Mouse (Mus musculus) thymus, postnatal 14 days (tissue): ENCODE results near the gene Btbd35f13.
"Not testable (repeated sequence)": the region's sequence is repeated elsewhere in the genome, so short reads cannot be mapped to it uniquely, and the experiment has no call there.

Experiments used
- DNase-seq: peaks from one replicate; pipeline ENCODE4 v3.0.0; 2021

Gene Btbd35f13

DNA sequence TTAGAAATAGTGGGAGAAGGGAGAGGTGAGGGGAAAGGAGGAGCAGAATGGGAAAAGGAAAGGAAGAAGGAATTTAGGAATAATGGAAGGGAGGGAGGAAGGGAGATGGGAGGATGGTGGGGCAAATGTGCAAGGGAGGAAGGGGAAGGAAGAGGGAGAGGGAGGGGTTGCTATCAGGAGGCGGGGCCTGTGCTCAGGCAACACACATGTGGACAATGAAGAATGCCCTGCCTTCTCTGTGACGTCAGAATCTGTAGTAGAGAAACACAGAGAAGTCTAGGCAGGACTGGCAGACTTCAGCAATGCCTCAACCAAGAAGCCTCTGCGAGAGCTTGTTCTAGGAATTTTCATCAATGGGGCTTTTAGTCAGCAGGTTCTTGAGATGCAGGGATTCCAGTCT is at the start of gene Btbd35f13:
Btbd35f13 (plus strand) TSS at position 301 of the 400 bp plus-strand sequence.
- DNase-seq, result not testable (repeated sequence)

DNA sequence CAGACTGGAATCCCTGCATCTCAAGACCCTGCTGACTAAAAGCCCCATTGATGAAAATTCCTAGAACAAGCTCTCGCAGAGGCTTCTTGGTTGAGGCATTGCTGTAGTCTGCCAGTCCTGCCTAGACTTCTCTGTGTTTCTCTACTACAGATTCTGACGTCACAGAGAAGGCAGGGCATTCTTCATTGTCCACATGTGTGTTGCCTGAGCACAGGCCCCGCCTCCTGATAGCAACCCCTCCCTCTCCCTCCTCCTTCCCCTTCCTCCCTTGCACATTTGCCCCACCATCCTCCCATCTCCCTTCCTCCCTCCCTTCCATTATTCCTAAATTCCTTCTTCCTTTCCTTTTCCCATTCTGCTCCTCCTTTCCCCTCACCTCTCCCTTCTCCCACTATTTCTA is 45.3 kb downstream of the Btbd35f13 start, which contains the start of gene Btbd35f14:
Btbd35f14 (minus strand) TSS at position 101 of the 400 bp plus-strand sequence.
- not testable (repeated sequence) for DNase-seq
